Mouse (Mus musculus) MEL (cell line): ENCODE measurements around the gene Rab28. TPM values are rescaled to one million over a fixed set of nuclear protein-coding genes. Genes with fewer than 3 reads are reported as not detected.

ENCODE experiments used
- DNase-seq: peaks from one replicate; pipeline ENCODE4 v3.0.0; 2011; ENCODE audit warnings: low read depth, low spot score
- H3K27ac ChIP-seq: 2 replicates; pipeline ENCODE4 v1.5.1; 2012; ENCODE audit warnings: low read depth, mild to moderate bottlenecking, control low read depth, low read length, moderate library complexity; ENCODE audit not compliant: control insufficient read depth
- H3K27me3 ChIP-seq, 2 experiments: fragments of 150-350 bp in 1 of 2; sonication (generic) in 1 of 2; 2 replicates each; pipeline ENCODE4 v1.6.1; 2012; ENCODE audit warnings: low read length in 2 of 2, mild to moderate bottlenecking in 2 of 2, improper control_type of control experiment in 1 of 2, moderate library complexity in 1 of 2; ENCODE audit not compliant: insufficient read depth in 2 of 2, control insufficient read depth in 1 of 2
- H3K36me3 ChIP-seq, 2 experiments: 2 replicates each; pipeline ENCODE4 v1.6.1; 2012 to 2014; ENCODE audit warnings: low read length in 2 of 2, improper control_type of control experiment in 1 of 2, inconsistent platforms in 1 of 2, mild to moderate bottlenecking in 1 of 2; ENCODE audit not compliant: insufficient read depth in 2 of 2, control insufficient read depth in 1 of 2
- H3K4me1 ChIP-seq, 2 experiments: fragments of 150-350 bp in 1 of 2; sonication (generic) in 1 of 2; 2 replicates each; pipeline ENCODE4 v1.6.1; 2012; ENCODE audit warnings: low read length in 2 of 2, improper control_type of control experiment in 1 of 2, mild to moderate bottlenecking in 1 of 2; ENCODE audit not compliant: insufficient read depth in 2 of 2, control insufficient read depth in 1 of 2
- H3K4me3 ChIP-seq, 2 experiments: fragments of 150-350 bp in 1 of 2; sonication (generic) in 1 of 2; 2 replicates each; pipeline ENCODE4 v1.5.1; 2012; ENCODE audit warnings: low read depth in 2 of 2, low read length in 2 of 2, mild to moderate bottlenecking in 2 of 2, moderate library complexity in 2 of 2, control low read depth in 1 of 2, improper control_type of control experiment in 1 of 2; ENCODE audit not compliant: control insufficient read depth in 1 of 2, insufficient read depth in 1 of 2
- H3K79me2 ChIP-seq: 2 replicates; pipeline ENCODE4 v1.6.1; 2012; ENCODE audit warnings: mild to moderate bottlenecking, low read length, moderate library complexity; ENCODE audit not compliant: control insufficient read depth, poor library complexity, insufficient read depth
- H3K9ac ChIP-seq: 2 replicates; pipeline ENCODE4 v1.6.1; 2012; ENCODE audit warnings: low read depth, mild to moderate bottlenecking, control low read depth, low read length, moderate library complexity; ENCODE audit not compliant: control insufficient read depth, poor library complexity, severe bottlenecking
- H3K9me3 ChIP-seq: fragments of 150-350 bp; sonication (generic); replicated peaks from 2 replicates; pipeline ENCODE4 v1.6.1; 2012; ENCODE audit warnings: mild to moderate bottlenecking, low read length, improper control_type of control experiment, moderate library complexity; ENCODE audit not compliant: insufficient read depth
- BHLHE40 ChIP-seq: IDR thresholded peaks from 2 replicates; pipeline ENCODE4 v1.6.1; 2012; ENCODE audit warnings: low read depth, mild to moderate bottlenecking, inconsistent platforms, low read length, improper control_type of control experiment, borderline replicate concordance
- CHD2 ChIP-seq: IDR thresholded peaks from 2 replicates; pipeline ENCODE4 v1.6.1; 2011; ENCODE audit warnings: low read length, improper control_type of control experiment
- CTCF ChIP-seq, 3 experiments: IDR thresholded peaks in 2 of 3; conservative IDR thresholded peaks in 1 of 3; 2 replicates each; pipeline ENCODE4 v1.5.1; 2011 to 2012; ENCODE audit warnings: low read length in 3 of 3, low read depth in 2 of 3, mild to moderate bottlenecking in 2 of 3, improper control_type of control experiment in 1 of 3, inconsistent platforms in 1 of 3, mixed read lengths in 1 of 3, moderate library complexity in 1 of 3; ENCODE audit not compliant: control insufficient read depth in 1 of 3, insufficient read depth in 1 of 3, poor library complexity in 1 of 3, severe bottlenecking in 1 of 3
- EP300 ChIP-seq, 2 experiments: IDR thresholded peaks; 2 replicates each; pipeline ENCODE4 v1.6.1; 2011; ENCODE audit warnings: improper control_type of control experiment in 2 of 2, low read length in 2 of 2, low read depth in 1 of 2, mild to moderate bottlenecking in 1 of 2
- ETS1 ChIP-seq: IDR thresholded peaks from 2 replicates; pipeline ENCODE4 v1.6.1; 2012; ENCODE audit warnings: low read depth, mild to moderate bottlenecking, inconsistent platforms, low read length, improper control_type of control experiment, moderate library complexity
- GABPA ChIP-seq: IDR thresholded peaks from 2 replicates; pipeline ENCODE4 v1.6.1; 2012; ENCODE audit warnings: low read depth, mild to moderate bottlenecking, inconsistent platforms, low read length, improper control_type of control experiment, moderate library complexity
- GATA1 ChIP-seq: IDR thresholded peaks from 2 replicates; pipeline ENCODE4 v1.6.1; 2011; ENCODE audit warnings: low read depth, low read length, improper control_type of control experiment
- HCFC1 ChIP-seq: IDR thresholded peaks from 2 replicates; pipeline ENCODE4 v1.6.1; 2012; ENCODE audit warnings: low read depth, mild to moderate bottlenecking, inconsistent platforms, low read length, improper control_type of control experiment, moderate library complexity
- JUND ChIP-seq: IDR thresholded peaks from 2 replicates; pipeline ENCODE4 v1.6.1; 2011; ENCODE audit warnings: low read depth, mild to moderate bottlenecking, improper control_type of control experiment, low read length
- KAT2A ChIP-seq: conservative IDR thresholded peaks from 2 replicates; pipeline ENCODE4 v1.6.1; 2012; ENCODE audit warnings: low read depth, low read length, improper control_type of control experiment, inconsistent platforms
- MAX ChIP-seq: IDR thresholded peaks from 2 replicates; pipeline ENCODE4 v1.6.1; 2011; ENCODE audit warnings: low read length, improper control_type of control experiment
- MAZ ChIP-seq: IDR thresholded peaks from 2 replicates; pipeline ENCODE4 v1.6.1; 2012; ENCODE audit warnings: low read depth, mild to moderate bottlenecking, inconsistent platforms, low read length, improper control_type of control experiment
- MXI1 ChIP-seq: IDR thresholded peaks from 2 replicates; pipeline ENCODE4 v1.6.1; 2011; ENCODE audit warnings: mild to moderate bottlenecking, low read depth, low read length, improper control_type of control experiment
- MYB ChIP-seq: IDR thresholded peaks from 2 replicates; pipeline ENCODE4 v1.6.1; 2011; ENCODE audit warnings: mild to moderate bottlenecking, low read depth, low read length, improper control_type of control experiment
- MYC ChIP-seq: IDR thresholded peaks from 2 replicates; pipeline ENCODE4 v1.6.1; 2011; ENCODE audit warnings: low read depth, mild to moderate bottlenecking, low read length, improper control_type of control experiment, moderate library complexity
- NELFE ChIP-seq: IDR thresholded peaks from 2 replicates; pipeline ENCODE4 v1.6.1; 2011; ENCODE audit warnings: low read depth, low read length, improper control_type of control experiment
- NRF1 ChIP-seq: IDR thresholded peaks from 2 replicates; pipeline ENCODE4 v1.6.1; 2014; ENCODE audit warnings: low read depth, mild to moderate bottlenecking, inconsistent platforms, low read length, improper control_type of control experiment, moderate library complexity; ENCODE audit not compliant: poor library complexity, insufficient read depth, severe bottlenecking
- POLR2A ChIP-seq, 2 experiments: IDR thresholded peaks; 2 replicates each; pipeline ENCODE4 v1.6.1; 2011 to 2012; ENCODE audit warnings: low read length in 2 of 2, mild to moderate bottlenecking in 2 of 2, control low read depth in 1 of 2, improper control_type of control experiment in 1 of 2, low read depth in 1 of 2, moderate library complexity in 1 of 2; ENCODE audit not compliant: control insufficient read depth in 1 of 2, insufficient read depth in 1 of 2, poor library complexity in 1 of 2
- POLR2AphosphoS2 ChIP-seq: IDR thresholded peaks from 2 replicates; pipeline ENCODE4 v1.6.1; 2011; ENCODE audit warnings: low read length, improper control_type of control experiment
- RAD21 ChIP-seq: IDR thresholded peaks from 2 replicates; pipeline ENCODE4 v1.6.1; 2011; ENCODE audit warnings: mild to moderate bottlenecking, low read depth, low read length, improper control_type of control experiment
- RCOR1 ChIP-seq: IDR thresholded peaks from 2 replicates; pipeline ENCODE4 v1.6.1; 2012; ENCODE audit warnings: low read depth, mild to moderate bottlenecking, inconsistent platforms, low read length, improper control_type of control experiment
- SIN3A ChIP-seq: IDR thresholded peaks from 2 replicates; pipeline ENCODE4 v1.6.1; 2012; ENCODE audit warnings: low read length, improper control_type of control experiment, inconsistent platforms
- SMC3 ChIP-seq: IDR thresholded peaks from 2 replicates; pipeline ENCODE4 v1.6.1; 2011; ENCODE audit warnings: low read depth, low read length, improper control_type of control experiment
- TAL1 ChIP-seq: IDR thresholded peaks from 2 replicates; pipeline ENCODE4 v1.6.1; 2012; ENCODE audit warnings: mild to moderate bottlenecking, inconsistent platforms, low read length, moderate library complexity, mixed read lengths
- UBTF ChIP-seq: IDR thresholded peaks from 2 replicates; pipeline ENCODE4 v1.6.1; 2012; ENCODE audit warnings: low read depth, mild to moderate bottlenecking, inconsistent platforms, low read length, improper control_type of control experiment, moderate library complexity, borderline replicate concordance; ENCODE audit not compliant: insufficient read depth
- USF1 ChIP-seq: IDR thresholded peaks from 2 replicates; pipeline ENCODE4 v1.6.1; 2014; ENCODE audit warnings: low read depth, mild to moderate bottlenecking, inconsistent platforms, low read length, improper control_type of control experiment, moderate library complexity
- ZC3H11A ChIP-seq: IDR thresholded peaks from 2 replicates; pipeline ENCODE4 v1.6.1; 2012; ENCODE audit warnings: low read depth, mild to moderate bottlenecking, inconsistent platforms, low read length, improper control_type of control experiment
- ZKSCAN1 ChIP-seq: IDR thresholded peaks from 2 replicates; pipeline ENCODE4 v1.6.1; 2012; ENCODE audit warnings: low read depth, mild to moderate bottlenecking, inconsistent platforms, low read length, improper control_type of control experiment, moderate library complexity
- ZMIZ1 ChIP-seq: IDR thresholded peaks from 2 replicates; pipeline ENCODE4 v1.6.1; 2012; ENCODE audit warnings: low read depth, mild to moderate bottlenecking, inconsistent platforms, low read length, improper control_type of control experiment, moderate library complexity
- ZNF384 ChIP-seq: IDR thresholded peaks from 2 replicates; pipeline ENCODE4 v1.6.1; 2012; ENCODE audit warnings: low read depth, mild to moderate bottlenecking, inconsistent platforms, low read length, improper control_type of control experiment
- polyA plus RNA-seq, 2 experiments: library from polyadenylated mRNA; stranded (reverse) in 1 of 2; unstranded in 1 of 2; fragments of >175 nt in 1 of 2; fragments of >200 nt in 1 of 2; gene quantifications; 2 replicates each; pipeline versions ENCODE4 v1.2.1 to v1.2.4; 2012; ENCODE audit warnings: low replicate concordance in 2 of 2, low read depth in 1 of 2; ENCODE audit not compliant: insufficient read length in 2 of 2, insufficient read depth in 1 of 2, missing spikeins in 1 of 2
- total RNA-seq: library from RNA; depleted of rRNA; stranded (reverse); fragments of 300-350 nt; gene quantifications from 2 replicates; pipeline ENCODE4 v1.2.3, GENCODE M21; 2012

Rab28 gene
- total and polyA plus RNA-seq, 3 experiments, result 66.5 to 66.7 TPM; not detected in 1

DNA sequence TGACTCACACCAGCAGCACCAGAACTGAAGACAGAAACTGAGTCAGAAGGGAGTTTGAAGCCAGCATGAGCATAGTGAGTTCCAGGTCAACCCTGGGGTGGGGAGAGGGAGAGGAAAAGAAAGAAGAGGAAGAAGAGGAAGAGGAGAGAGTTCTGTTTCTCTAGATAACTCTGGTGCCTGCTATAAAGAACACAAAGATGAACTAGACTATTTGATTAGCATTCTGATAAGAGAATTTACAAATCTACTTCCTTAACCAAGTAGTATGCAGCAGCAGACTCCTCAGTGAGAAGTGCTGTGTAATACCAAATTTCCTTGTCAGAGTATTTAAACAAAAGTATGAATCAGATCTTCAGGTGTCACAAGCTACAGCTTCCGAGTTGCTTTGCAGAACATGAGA is 19.1 kb upstream of the Rab28 start (continued):
- TF ChIP-seq ZMIZ1 (no peak), TAL1 (peak; percentile 69), ZKSCAN1 (no peak), SIN3A (peak; percentile 65), USF1 (no peak), HCFC1 (0 out of 2 replicates have a peak, but pooled peaks have one; percentile 63), ZC3H11A (no peak), POLR2AphosphoS2 (no peak), NRF1 (no peak), POLR2A (IDR thresholded peaks at IDR 0.05; ENCODE audit: control insufficient read depth in 1 of 2, insufficient read depth in 1 of 2, low read depth in 1 of 2, low read length in 2 of 2, poor library complexity in 1 of 2) (no peak), GABPA (no peak; the same call in 1 of the 2 replicates), ETS1 (peak; percentile 83), MAX (no peak), MYC (0 out of 2 replicates have a peak, but pooled peaks have one; percentile 68), MXI1 (no peak; the same call in 1 of the 2 replicates), KAT2A (no peak), NELFE (no peak), CHD2 (no peak), RAD21 (no peak)

GRCm38 (mm10) chr5:41725573-41725972 is 17.6 kb upstream of the Rab28 start:
- no peak for DNase-seq
- Histone ChIP-seq H3K9ac (no peak overlapping the region), H3K4me3 (no peak overlapping the region), H3K27me3 (no peaks in the 10 kb centered on the region), H3K9me3 (no peaks in the 10 kb centered on the region), H3K27ac (no peak overlapping the region), H3K36me3 (peaks cover 0 to 16% of the 10 kb centered on the region in 2 experiments; a peak in 2 of 4 replicates), H3K79me2 (no peaks in the 10 kb centered on the region), H3K4me1 (peaks cover 4 to 8% of the 10 kb centered on the region in 2 experiments)
- no peak for TF ChIP-seq JUND
- no peak for TF ChIP-seq CTCF (IDR thresholded peaks at IDR 0.05 in 2 of 3, conservative IDR thresholded peaks at IDR 0.05 in 1 of 3; ENCODE audit: control insufficient read depth in 1 of 3, insufficient read depth in 1 of 3, low read depth in 2 of 3, low read length in 3 of 3, poor library complexity in 1 of 3, severe bottlenecking in 1 of 3)
- no peak for TF ChIP-seq SMC3
- no peak for TF ChIP-seq GABPA
- no peak for TF ChIP-seq BHLHE40
- no peak for TF ChIP-seq ETS1
- TF ChIP-seq POLR2A (IDR thresholded peaks at IDR 0.05; ENCODE audit: control insufficient read depth in 1 of 2, insufficient read depth in 1 of 2, low read depth in 1 of 2, low read length in 2 of 2, poor library complexity in 1 of 2), result no peak
- TF ChIP-seq ZMIZ1, result no peak
- TF ChIP-seq MAZ, result no peak
- TF ChIP-seq MXI1, result no peak
- no peak for TF ChIP-seq MYB
- TF ChIP-seq ZNF384, result no peak
- TF ChIP-seq UBTF, result no peak
- no peak for TF ChIP-seq POLR2AphosphoS2
- TF ChIP-seq GATA1, result no peak
- TF ChIP-seq RCOR1, result no peak
- TF ChIP-seq EP300 (IDR thresholded peaks at IDR 0.05; ENCODE audit: low read depth in 1 of 2, low read length in 2 of 2), result no peak
